Mouse (Mus musculus) left cerebral cortex, adult 9 months (tissue): Measurements from ENCODE around the gene 2310007B03Rik.
A peak's percentile ranks its signal among the peaks of the same experiment; 100 is the strongest.

Experiments
- DNase-seq, 2 experiments: peaks; one replicate each; pipeline ENCODE4 v3.0.0; 2022; ENCODE audit warnings: low spot score in 2 of 2

2310007B03Rik gene

DNA sequence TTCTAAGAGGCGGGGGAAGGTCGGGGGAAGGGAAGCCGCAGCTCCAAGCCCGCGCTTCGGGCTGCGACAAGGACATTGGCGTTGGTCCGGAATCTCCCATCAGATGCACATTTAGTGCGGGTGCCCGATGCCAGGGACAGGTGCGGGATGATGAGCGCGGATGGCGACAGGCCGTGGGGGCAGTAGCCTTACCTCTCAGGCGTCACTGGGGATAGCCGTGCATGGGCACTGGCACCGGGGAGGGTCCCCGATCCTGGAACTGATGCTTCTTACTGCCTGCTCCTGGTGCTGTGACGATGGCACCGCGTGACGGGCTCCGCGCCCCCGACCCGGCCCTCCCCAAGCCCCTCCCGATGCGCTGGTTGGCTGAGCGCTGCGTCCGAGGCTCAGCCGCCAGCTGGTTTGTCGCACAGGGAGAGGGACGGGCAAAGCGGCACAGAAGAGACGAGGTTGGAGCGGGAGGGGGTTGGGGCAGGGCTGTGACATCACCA is 59.1 kb downstream of the 2310007B03Rik start, which contains the start of gene Kif1a:
TSS of gene Kif1a (minus strand) at position 381 of the 491 bp plus-strand sequence.
- DNase-seq: peak; percentile 87 to 92
